ENCODE assay signal across 17 mouse cellular contexts in the genomic region with DNA sequence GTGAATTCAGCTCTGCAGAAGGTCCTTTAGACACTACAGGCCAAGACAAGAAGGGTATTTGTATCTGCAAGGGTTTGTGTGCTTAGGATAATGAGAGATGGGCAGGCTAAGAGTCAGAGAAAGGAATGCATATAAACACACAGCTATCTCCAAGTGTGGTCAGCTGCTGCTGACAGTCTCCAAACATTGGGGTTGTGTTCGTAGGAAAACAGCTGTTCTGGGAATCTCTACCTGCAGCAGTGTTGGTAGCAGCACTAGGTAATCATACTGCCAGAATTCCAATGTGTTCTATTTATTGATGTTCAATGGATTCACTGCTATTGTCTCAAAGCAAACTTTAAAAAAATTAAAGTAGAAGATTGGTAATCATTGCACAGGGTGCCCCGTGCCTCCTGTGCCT.
"Had no signal": no experiment of that assay in that cellular context is flagged by ENCODE, and none has a peak within 500 bp of the region (broad histone marks: within the 10 kb centered on the region; RNA-seq: fewer than 3 reads in every experiment).

No protein-coding gene starts in this region.

- H3K27ac ChIP-seq: liver, embryonic 15.5 days; macrophage; midbrain, embryonic 13.5 days; midbrain, embryonic 15.5 days; neural tube, embryonic 13.5 days; stomach, embryonic 15.5 days; stomach, postnatal 0 days had no signal

- H3K4me2 ChIP-seq: liver, embryonic 15.5 days; midbrain, embryonic 11.5 days; midbrain, embryonic 13.5 days; midbrain, embryonic 15.5 days; neural tube, embryonic 13.5 days; stomach, embryonic 15.5 days had no signal

- H3K27me3 ChIP-seq: liver, embryonic 15.5 days; midbrain, embryonic 13.5 days; midbrain, embryonic 15.5 days; neural tube, embryonic 13.5 days; stomach, embryonic 15.5 days had no signal

- H3K9me3 ChIP-seq: liver, embryonic 15.5 days; megakaryocyte, embryonic 14.5 days; midbrain, embryonic 13.5 days; midbrain, embryonic 15.5 days; neural tube, embryonic 13.5 days; stomach, embryonic 15.5 days had no signal

- H3K4me1 ChIP-seq: liver, embryonic 15.5 days; midbrain, embryonic 13.5 days; midbrain, embryonic 15.5 days; stomach, embryonic 15.5 days had no signal

- H3K4me3 ChIP-seq: liver, embryonic 15.5 days; megakaryocyte, embryonic 14.5 days; midbrain, embryonic 13.5 days; midbrain, embryonic 15.5 days; neural tube, embryonic 13.5 days; stomach, embryonic 15.5 days had no signal

- ATAC-seq: liver, postnatal 0 days; midbrain, embryonic 13.5 days; midbrain, embryonic 15.5 days had no signal

- H3K9ac ChIP-seq: liver, embryonic 15.5 days; liver, postnatal 0 days; midbrain, embryonic 13.5 days; midbrain, embryonic 15.5 days; neural tube, embryonic 13.5 days; stomach, embryonic 15.5 days had no signal

- H3K36me3 ChIP-seq: liver, embryonic 15.5 days; midbrain, embryonic 13.5 days; midbrain, embryonic 15.5 days; neural tube, embryonic 13.5 days; stomach, embryonic 15.5 days had no signal

- DNase-seq: liver, postnatal 0 days; lung, adult 2 months; lung, postnatal 14 days; lung, postnatal 36 days; right cerebral cortex, postnatal 14 days; thymus, adult 2 months; thymus, postnatal 25 days; thymus, postnatal 4 days had no signal
